Mouse (Mus musculus) thymus, adult 2 months (tissue): ENCODE data around the gene Fam172a. TPM values are rescaled to one million over a fixed set of nuclear protein-coding genes. Genes with fewer than 3 reads are reported as not detected.

ENCODE experiments used
- DNase-seq: peaks from one replicate; pipeline ENCODE4 v3.0.0; 2021
- H3K27ac ChIP-seq: fragments of 200-500 bp; 2 replicates; pipeline ENCODE4 v1.5.1; 2012; ENCODE audit warnings: low read length, control low read depth; ENCODE audit not compliant: control insufficient read depth, insufficient read depth
- H3K27me3 ChIP-seq: fragments of 200-500 bp; 2 replicates; pipeline ENCODE4 v1.6.1; 2012; ENCODE audit warnings: mild to moderate bottlenecking, low read length, moderate library complexity, mixed read lengths; ENCODE audit not compliant: control insufficient read depth, insufficient read depth
- H3K36me3 ChIP-seq: fragments of 200-500 bp; 2 replicates; pipeline ENCODE4 v1.6.1; 2012; ENCODE audit warnings: mild to moderate bottlenecking, low read length, moderate library complexity; ENCODE audit not compliant: control insufficient read depth, insufficient read depth
- H3K4me1 ChIP-seq: fragments of 200-500 bp; replicated peaks from 2 replicates; pipeline ENCODE4 v1.6.1; 2012; ENCODE audit warnings: low read length; ENCODE audit not compliant: control insufficient read depth, insufficient read depth
- H3K4me3 ChIP-seq: fragments of 200-500 bp; 2 replicates; pipeline ENCODE4 v1.5.1; 2012; ENCODE audit warnings: mild to moderate bottlenecking, low read length, control low read depth, moderate library complexity; ENCODE audit not compliant: control insufficient read depth, insufficient read depth
- CTCF ChIP-seq: fragments of 200-500 bp; IDR thresholded peaks from 2 replicates; pipeline ENCODE4 v1.5.1; 2012; ENCODE audit warnings: mild to moderate bottlenecking, control low read depth, low read length, moderate library complexity, borderline replicate concordance; ENCODE audit not compliant: control insufficient read depth, poor library complexity, insufficient read depth; ENCODE audit errors: extremely low read depth
- POLR2A ChIP-seq: fragments of 200-500 bp; IDR thresholded peaks from 2 replicates; pipeline ENCODE4 v1.6.1; 2012; ENCODE audit warnings: mild to moderate bottlenecking, low read length, control low read depth, moderate library complexity; ENCODE audit not compliant: control insufficient read depth, poor library complexity, insufficient read depth; ENCODE audit errors: extremely low read depth
- WGBS: fragments of 180-500 bp; shearing (Covaris S2); methylation state at CpG from one replicate; pipeline ENCODE4 v1.1.7; 2018; 5-methylcytosine and 5-hydroxymethylcytosine counted together
- polyA plus RNA-seq: library from polyadenylated mRNA; depleted of rRNA; stranded (reverse); fragments of >200 nt; gene quantifications from 2 replicates; pipeline ENCODE4 v1.2.3, GENCODE M21; 2012

Fam172a gene
- polyA plus RNA-seq, 1 experiment: 22.7 TPM

DNA sequence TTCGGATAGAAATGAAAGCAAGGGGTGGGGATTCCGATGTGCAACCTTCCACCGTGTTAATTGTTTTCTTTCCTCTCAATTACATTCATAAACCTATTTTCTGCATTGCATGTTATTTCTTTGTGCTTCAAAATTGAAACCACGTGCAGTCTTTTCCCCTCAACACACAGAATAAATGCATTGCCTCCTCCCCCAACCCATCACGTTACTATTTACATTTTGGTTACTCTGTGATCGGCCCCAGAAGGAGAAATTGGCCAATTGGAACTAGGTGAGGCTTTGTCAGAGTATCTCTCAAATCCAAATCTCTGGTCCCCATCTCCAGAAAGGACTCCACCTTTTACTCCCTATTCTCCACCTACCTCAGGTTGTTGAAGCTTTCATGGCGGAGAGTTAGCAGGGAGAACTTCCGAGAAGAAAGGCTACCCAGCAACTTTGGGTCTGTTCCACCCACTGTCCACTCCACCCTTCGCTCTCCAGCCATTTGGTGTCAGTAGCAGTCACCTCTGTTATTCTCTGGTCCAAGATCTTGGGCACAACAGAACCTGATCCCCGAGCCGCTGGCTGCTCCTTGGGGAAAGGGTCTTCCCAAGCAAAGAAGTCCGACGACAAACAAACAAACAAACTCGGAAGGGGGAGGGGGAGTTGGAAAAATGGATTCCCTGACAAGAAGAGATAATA is 483.1 kb downstream of the Fam172a start:
- WGBS: 14% methylated on average over 14 of the region's 14 CpGs
- H3K27me3 ChIP-seq: peaks cover 6% of the 10 kb centered on the region
- no peak overlapping the region for H3K27ac ChIP-seq
- H3K36me3 ChIP-seq: no peaks in the 10 kb centered on the region
- H3K4me1 ChIP-seq: no peaks in the 10 kb centered on the region
- DNase-seq: no peak
- TF ChIP-seq POLR2A (no peak), CTCF (no peak)
- H3K4me3 ChIP-seq: no peak overlapping the region

DNA sequence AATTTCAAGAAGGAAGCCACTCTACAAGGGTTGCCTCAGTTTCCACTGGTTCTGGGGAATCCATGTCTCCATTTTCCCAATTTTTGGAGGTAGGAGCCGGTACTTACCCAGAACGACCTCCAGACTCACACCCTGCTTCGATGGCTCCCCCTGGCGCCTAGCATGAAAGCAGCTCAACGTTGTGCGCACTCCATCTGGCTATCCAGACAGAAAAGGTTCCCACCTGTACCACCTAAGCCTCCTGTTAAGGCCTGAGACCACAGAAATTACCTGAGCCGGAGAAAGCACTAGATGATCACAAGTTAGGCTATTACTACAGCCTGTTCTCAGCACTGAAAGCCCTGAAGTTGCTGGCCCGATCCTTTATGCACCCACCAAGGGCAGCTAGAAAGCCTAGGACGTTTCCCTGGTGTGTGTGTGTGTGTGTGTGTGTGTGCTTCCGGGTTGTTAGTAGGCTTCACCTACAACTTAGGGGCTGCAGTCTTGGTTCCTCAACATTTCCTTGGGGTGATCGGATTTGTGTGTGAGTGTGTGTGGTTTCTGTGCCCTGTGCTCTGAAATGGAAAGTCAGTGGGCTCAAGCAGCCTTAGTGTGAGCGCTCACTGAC is 484.6 kb downstream of the Fam172a start:
- TF ChIP-seq POLR2A: no peak
- Histone ChIP-seq H3K4me1 (no peaks in the 10 kb centered on the region), H3K36me3 (no peaks in the 10 kb centered on the region), H3K4me3 (no peak overlapping the region), H3K27me3 (peaks cover 7% of the 10 kb centered on the region), H3K27ac (no peak overlapping the region)
- 16% methylated on average over 12 of the region's 12 CpGs for WGBS
- DNase-seq: no peak

DNA sequence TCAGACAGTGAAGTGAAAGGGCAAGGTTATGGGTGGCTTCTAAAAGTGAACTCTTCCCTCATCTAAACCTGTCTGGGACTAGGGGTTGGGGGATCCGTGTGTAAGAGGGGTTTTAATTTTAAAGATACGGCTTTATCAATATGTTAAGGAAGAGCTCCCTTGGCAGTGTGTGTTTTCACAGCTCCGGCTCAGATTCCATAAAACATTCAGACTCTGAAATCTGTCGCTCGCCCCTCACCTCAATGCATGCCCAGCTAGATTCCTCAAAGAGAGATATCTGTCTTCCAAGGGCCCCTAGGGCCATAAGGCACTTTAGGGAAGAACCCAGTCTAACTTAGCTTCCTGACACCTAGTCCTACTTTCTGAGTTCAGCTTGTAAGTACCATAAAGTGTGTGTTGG is 486.0 kb downstream of the Fam172a start:
- no peak for DNase-seq
- TF ChIP-seq CTCF (no peak), POLR2A (no peak)
- Histone ChIP-seq H3K4me3 (no peak overlapping the region), H3K36me3 (no peaks in the 10 kb centered on the region), H3K27me3 (peaks cover 5% of the 10 kb centered on the region), H3K27ac (no peak overlapping the region), H3K4me1 (no peaks in the 10 kb centered on the region)
- WGBS: 35% methylated on average over 5 of the region's 5 CpGs

DNA sequence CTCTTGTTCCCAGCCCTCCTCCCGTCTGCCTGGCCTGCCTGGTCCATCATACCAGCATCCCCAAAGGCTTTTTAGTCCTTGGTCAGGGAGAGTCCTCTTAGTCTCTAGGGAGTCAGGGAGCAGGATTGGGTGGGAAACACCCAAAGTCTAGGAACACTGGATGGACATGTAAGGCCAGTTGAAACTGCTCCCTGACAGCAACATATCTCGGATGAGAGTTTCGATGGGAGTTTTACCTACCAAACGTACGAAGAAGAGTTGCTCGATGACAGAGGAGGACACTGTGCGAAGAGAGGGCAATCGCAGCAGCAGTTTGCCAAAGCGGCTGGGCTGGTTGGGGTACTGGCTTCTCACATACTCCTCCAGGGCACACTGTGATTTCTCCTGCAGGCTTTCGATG is 487.8 kb downstream of the Fam172a start:
- H3K27me3 ChIP-seq: peaks cover 5% of the 10 kb centered on the region
- no peak for TF ChIP-seq CTCF
- no peak for TF ChIP-seq POLR2A

DNA sequence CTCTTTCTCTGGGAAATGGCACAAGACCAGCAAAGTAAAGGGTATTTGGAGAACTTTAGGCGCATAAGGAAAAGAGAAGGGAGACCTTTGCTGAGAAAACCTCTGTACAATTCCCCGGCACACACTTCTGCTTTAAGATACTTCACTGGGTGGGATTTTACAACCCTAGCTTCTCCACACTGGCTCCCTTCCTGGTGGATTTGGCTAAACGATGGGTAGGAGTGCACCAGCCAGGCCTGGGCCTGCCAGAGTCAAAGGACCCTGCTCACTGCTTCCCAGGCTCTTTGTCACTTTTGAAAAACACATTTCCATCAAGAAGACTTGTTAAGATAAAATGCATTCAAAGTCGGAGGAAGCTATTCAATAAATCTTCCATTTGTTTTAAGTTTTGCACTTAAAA is 491.4 kb downstream of the Fam172a start:
- peaks cover 11% of the 10 kb centered on the region for H3K27me3 ChIP-seq
- no peaks in the 10 kb centered on the region for H3K4me1 ChIP-seq
- H3K4me3 ChIP-seq: no peak overlapping the region
- no peak for DNase-seq
- TF ChIP-seq POLR2A: no peak
- no peak for TF ChIP-seq CTCF
- 29% methylated on average over 4 of the region's 4 CpGs for WGBS
- H3K36me3 ChIP-seq: no peaks in the 10 kb centered on the region
- H3K27ac ChIP-seq: no peak overlapping the region

More for the DNA sequence above, 487.8 kb downstream of the Fam172a start:
- H3K36me3 ChIP-seq: no peaks in the 10 kb centered on the region
- H3K27ac ChIP-seq: no peak overlapping the region
- H3K4me1 ChIP-seq: no peaks in the 10 kb centered on the region
- H3K4me3 ChIP-seq: no peak overlapping the region
- DNase-seq: no peak
- WGBS: 20% methylated on average over 10 of the region's 10 CpGs

DNA sequence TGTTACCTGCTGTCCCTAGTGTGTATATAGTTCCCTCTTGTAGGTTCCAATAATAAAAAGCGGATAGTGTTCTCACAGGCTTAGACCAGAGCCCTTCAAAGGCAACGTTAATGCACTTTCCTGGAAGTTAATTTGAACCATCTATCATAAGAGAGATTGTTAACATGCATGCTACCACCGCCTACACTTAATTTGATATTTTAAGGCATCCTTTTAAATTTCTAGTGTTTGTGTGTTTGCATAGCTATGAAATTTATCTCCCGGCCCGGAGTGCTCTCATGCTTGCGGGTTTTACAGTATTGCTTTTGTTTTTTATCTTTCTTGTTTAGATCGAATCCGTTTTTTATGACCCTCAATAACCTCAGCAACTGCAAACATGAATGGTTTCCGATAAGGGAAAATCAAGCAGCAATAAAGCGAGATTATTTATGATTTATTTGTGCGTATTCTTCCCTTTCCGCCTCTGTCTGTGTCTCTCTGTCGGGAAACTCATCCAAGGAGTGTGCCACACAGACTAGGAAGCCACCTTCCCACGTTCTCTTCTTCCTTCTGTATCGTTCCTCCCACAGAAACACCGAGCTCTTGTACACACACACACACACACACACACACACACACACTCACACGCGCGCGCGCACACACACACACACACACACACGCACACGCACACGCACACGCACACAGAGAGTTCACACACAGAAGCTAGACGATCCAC is 492.5 kb downstream of the Fam172a start:
- no peaks in the 10 kb centered on the region for H3K36me3 ChIP-seq
- DNase-seq: no peak
- WGBS: 16% methylated on average over 26 of the region's 26 CpGs
- H3K4me1 ChIP-seq: no peaks in the 10 kb centered on the region
- peaks cover 15% of the 10 kb centered on the region for H3K27me3 ChIP-seq
- no peak overlapping the region for H3K27ac ChIP-seq
- H3K4me3 ChIP-seq: no peak overlapping the region
- TF ChIP-seq CTCF (no peak), POLR2A (no peak)
